Mouse (Mus musculus) CH12.LX (cell line): ENCODE data around the gene Atpaf1.

Source experiments
- EP300 ChIP-seq: IDR thresholded peaks from 2 replicates; pipeline ENCODE4 v1.6.1; 2011; ENCODE audit warnings: low read length, improper control_type of control experiment
- POLR2A ChIP-seq: IDR thresholded peaks from 2 replicates; pipeline ENCODE4 v1.6.1; 2011; ENCODE audit warnings: low read depth, mild to moderate bottlenecking, improper control_type of control experiment, low read length

DNA sequence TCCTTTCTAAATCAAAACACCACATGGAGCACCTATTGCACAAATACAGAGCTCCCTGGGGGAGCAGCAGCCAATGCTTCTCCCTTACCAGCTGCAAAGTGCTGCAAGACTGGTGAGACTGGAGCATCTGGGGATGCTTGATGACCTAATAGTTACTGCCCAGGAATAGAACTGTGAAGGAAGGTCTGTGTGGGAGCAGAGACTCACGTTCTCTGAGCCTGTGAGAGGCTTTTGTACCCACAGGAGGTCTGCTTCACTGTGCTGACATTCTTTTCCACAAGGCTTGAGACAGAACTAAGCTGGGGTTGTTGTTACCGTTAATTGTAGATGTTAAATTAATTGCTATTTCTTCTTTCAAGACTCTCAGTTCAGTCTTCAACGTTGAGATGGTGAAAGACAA is 6.3 kb downstream of the Atpaf1 start:
- TF ChIP-seq POLR2A = no peak
- no peak for TF ChIP-seq EP300
